Mouse (Mus musculus) thymus, adult 2 months (tissue): ENCODE data around the gene Atp8a2.

Experiments used
- CTCF ChIP-seq: fragments of 200-500 bp; IDR thresholded peaks from 2 replicates; pipeline ENCODE4 v1.5.1; 2012; ENCODE audit warnings: mild to moderate bottlenecking, control low read depth, low read length, moderate library complexity, borderline replicate concordance; ENCODE audit not compliant: control insufficient read depth, poor library complexity, insufficient read depth; ENCODE audit errors: extremely low read depth
- POLR2A ChIP-seq: fragments of 200-500 bp; IDR thresholded peaks from 2 replicates; pipeline ENCODE4 v1.6.1; 2012; ENCODE audit warnings: mild to moderate bottlenecking, low read length, control low read depth, moderate library complexity; ENCODE audit not compliant: control insufficient read depth, poor library complexity, insufficient read depth; ENCODE audit errors: extremely low read depth

DNA sequence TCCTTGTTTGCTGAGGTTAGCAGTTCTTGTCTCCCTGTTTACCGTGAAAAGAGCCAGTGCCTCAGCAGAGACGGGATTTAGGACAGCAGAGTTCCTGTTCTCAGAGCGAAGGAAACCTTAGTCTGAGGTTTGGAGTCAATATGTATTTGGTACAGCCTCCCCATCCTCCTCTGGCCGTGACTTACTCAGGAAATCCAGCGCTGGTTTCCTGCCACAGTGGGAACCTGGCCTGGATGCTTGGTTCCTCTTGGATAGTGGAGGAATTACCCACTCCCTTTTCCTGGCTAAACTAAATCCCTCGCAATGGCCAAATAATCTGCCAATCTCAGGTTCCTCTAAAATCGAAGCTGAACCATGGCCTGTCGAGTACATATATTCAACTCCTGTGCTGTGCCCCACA, 511.6 kb downstream of the Atp8a2 start:
- TF ChIP-seq CTCF (no peak), POLR2A (no peak)
